Mouse (Mus musculus): ENCODE measurements around the gene Gm49387. TPM values are rescaled to one million over a fixed set of nuclear protein-coding genes. Genes with fewer than 3 reads are reported as not detected.

Gm49387 gene
- polyA plus RNA-seq, 1 experiment from 2014 or later = 0.93 TPM

DNA sequence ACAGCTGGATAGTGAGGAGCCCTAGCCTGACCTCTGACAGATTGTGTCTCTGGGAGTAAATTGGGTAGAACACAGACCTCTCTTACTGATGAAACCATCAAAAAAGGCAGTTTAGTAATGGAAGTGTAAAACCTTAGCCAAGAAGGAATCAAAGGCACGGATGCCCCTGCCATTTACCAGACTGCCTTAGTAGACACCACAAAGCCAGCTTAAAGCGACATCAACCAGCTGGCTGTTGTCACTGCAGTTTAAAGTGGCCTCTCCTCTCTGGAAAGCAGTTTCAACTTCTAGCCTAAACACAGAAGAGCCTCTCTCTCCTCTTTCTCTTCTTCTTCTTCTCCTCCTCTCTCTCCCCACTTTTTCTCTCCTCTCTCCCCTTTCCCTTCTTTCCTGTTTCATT lies 119.4 kb downstream of the Gm49387 start:
- no peaks in the 10 kb centered on the region for H3K36me3 ChIP-seq
- H3K27me3 ChIP-seq = no peaks in the 10 kb centered on the region
- no peaks in the 10 kb centered on the region for H3K4me1 ChIP-seq
- 74% methylated on average over 2 of the region's 2 CpGs for WGBS
- ATAC-seq (ENCODE audit: low FRiP score) = no peak
- no peaks in the 10 kb centered on the region for H3K9me3 ChIP-seq (replicated peaks)
- no peak overlapping the region for H3K9ac ChIP-seq
- H3K4me2 ChIP-seq (replicated peaks) = no peak overlapping the region
- H3K4me3 ChIP-seq = no peak overlapping the region
- H3K27ac ChIP-seq = no peak overlapping the region

DNA sequence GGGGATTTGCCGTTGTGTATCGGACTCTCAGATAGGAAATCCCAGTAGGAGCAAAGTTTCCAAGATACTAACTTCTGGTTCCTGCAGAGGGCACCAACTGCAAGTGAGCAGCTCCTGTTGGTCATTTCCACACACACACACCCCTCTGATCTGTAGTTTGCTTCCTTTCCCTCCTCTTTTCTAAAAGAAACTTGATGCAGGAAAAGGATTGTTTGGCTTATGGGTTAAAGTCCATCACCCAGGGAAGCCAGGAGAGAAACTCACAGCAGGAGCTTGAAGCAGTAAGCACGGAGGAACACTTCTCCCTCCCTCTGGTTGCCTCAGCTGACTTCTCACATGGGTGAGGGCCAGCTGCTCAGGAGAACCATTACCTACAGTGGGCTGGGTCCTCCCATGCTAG lies 121.5 kb downstream of the Gm49387 start:
- WGBS = 55% methylated on average over 3 of the region's 3 CpGs
- Histone ChIP-seq H3K4me1 (no peaks in the 10 kb centered on the region), H3K36me3 (no peaks in the 10 kb centered on the region), H3K27me3 (no peaks in the 10 kb centered on the region), H3K9me3 (replicated peaks) (no peaks in the 10 kb centered on the region; the same call in 1 of the 2 replicates), H3K4me3 (no peak overlapping the region), H3K27ac (no peak overlapping the region), H3K4me2 (replicated peaks) (no peak overlapping the region), H3K9ac (no peak overlapping the region)
- no peak for ATAC-seq (ENCODE audit: low FRiP score)

DNA sequence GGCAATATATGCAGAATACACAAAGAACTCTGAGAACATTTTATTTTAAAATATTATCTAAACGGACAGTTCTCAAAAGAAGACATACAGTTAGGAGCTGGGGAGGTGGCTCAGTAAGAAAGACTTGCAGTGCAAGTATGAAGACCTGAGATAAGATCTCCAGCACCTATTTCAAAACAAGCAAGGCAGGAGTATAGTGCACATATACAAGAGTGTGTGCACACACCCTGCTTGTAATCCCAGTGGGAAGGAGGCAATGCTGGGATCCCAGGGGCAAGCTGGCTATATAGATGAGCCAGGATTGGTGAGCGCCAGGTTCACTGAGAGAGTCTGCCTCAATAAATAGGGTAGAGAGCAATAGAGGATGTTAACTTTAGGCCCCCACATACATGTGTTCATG lies 124.8 kb downstream of the Gm49387 start:
- no peaks in the 10 kb centered on the region for H3K27me3 ChIP-seq
- ATAC-seq (ENCODE audit: low FRiP score) = no peak
- no peak overlapping the region for H3K4me3 ChIP-seq
- no peak overlapping the region for H3K9ac ChIP-seq
- WGBS = 95% methylated on average over 2 of the region's 2 CpGs
- no peaks in the 10 kb centered on the region; the same call in 1 of the 2 replicates for H3K9me3 ChIP-seq (replicated peaks)
- no peak overlapping the region for H3K27ac ChIP-seq
- H3K4me2 ChIP-seq (replicated peaks) = no peak overlapping the region
- peaks cover 5% of the 10 kb centered on the region; the same call in 1 of the 2 replicates for H3K36me3 ChIP-seq
- H3K4me1 ChIP-seq = no peaks in the 10 kb centered on the region

DNA sequence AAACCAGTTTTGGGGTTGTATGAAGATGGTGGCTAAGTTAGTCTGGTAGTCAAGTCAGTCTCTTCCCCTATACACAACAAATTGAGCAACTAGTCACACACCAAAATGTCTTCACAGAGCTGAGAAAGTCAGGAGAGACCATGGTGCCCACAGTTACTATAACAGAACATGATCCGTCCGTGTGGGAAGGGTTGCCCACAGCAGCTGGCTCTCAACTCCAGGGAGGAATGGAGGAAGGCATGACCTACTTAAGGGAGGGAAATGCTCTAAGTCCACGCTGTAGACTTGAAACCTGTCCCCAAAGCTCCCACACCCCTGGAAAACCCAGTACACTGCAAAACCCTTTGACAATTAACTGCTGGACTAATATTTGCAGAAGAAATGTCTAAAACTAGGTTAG lies 130.4 kb downstream of the Gm49387 start:
- ATAC-seq (ENCODE audit: low FRiP score) = no peak
- Histone ChIP-seq H3K27me3 (no peaks in the 10 kb centered on the region), H3K9me3 (replicated peaks) (no peaks in the 10 kb centered on the region; the same call in 1 of the 2 replicates), H3K4me2 (replicated peaks) (no peak overlapping the region), H3K36me3 (peaks cover 51% of the 10 kb centered on the region), H3K4me3 (no peak overlapping the region), H3K4me1 (no peaks in the 10 kb centered on the region), H3K9ac (no peak overlapping the region), H3K27ac (no peak overlapping the region)
- WGBS = 91% methylated on average over 3 of the region's 3 CpGs

DNA sequence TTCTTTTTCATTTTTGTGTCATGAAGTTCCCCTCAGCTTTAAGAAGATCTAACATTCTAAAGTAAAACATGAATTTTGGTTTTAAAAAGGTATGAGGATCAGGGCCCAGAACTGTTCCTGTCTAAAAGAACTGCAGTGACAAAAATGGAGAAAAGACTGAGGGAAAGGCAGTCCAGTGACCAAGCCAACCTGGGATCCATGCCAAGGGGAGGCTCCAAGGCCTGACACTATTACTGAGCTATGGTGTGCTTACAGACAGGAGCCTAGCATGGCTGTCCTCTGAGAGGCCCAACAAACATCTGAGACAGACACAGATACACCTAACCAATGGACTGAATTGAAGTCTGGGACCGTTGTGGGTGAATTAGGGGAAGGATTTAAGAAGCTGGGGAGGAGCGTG lies 130.8 kb downstream of the Gm49387 start:
- H3K36me3 ChIP-seq = peaks cover 55% of the 10 kb centered on the region

DNA sequence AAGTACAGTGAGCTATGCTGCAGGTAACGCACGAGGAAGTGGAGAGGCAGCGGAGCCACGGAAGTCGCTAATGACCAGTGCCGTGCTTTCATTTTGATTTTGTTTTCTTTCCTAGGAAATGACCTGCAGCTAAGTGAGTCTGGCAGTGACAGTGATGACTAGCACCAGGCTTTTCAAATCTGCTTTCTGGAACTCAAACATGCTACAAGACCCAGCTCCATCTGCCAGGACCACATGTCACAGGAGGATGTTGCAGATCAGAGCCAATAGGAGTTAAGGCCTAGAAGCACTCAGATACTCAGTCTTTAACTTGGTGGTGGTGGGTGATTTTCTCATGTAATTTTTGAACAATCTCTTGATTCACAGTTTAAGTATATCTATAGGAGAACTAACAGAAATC lies 134.2 kb downstream of the Gm49387 start:
- H3K4me1 ChIP-seq = no peaks in the 10 kb centered on the region
- no peak for ATAC-seq (ENCODE audit: low FRiP score)
- WGBS = 96% methylated on average over 6 of the region's 6 CpGs
- H3K27ac ChIP-seq = no peak overlapping the region
- no peak overlapping the region for H3K4me2 ChIP-seq (replicated peaks)
- H3K4me3 ChIP-seq = no peak overlapping the region
- no peaks in the 10 kb centered on the region for H3K27me3 ChIP-seq
- no peak overlapping the region for H3K9ac ChIP-seq
- peaks cover 84% of the 10 kb centered on the region for H3K36me3 ChIP-seq
- H3K9me3 ChIP-seq (replicated peaks) = no peaks in the 10 kb centered on the region

More for the DNA sequence above, 130.8 kb downstream of the Gm49387 start:
- Histone ChIP-seq H3K27ac (no peak overlapping the region), H3K4me1 (no peaks in the 10 kb centered on the region), H3K4me2 (replicated peaks) (no peak overlapping the region), H3K4me3 (no peak overlapping the region), H3K27me3 (no peaks in the 10 kb centered on the region), H3K9ac (no peak overlapping the region), H3K9me3 (replicated peaks) (no peaks in the 10 kb centered on the region; the same call in 1 of the 2 replicates)
- WGBS = 92% methylated on average over 2 of the region's 2 CpGs
- no peak for ATAC-seq (ENCODE audit: low FRiP score)

DNA sequence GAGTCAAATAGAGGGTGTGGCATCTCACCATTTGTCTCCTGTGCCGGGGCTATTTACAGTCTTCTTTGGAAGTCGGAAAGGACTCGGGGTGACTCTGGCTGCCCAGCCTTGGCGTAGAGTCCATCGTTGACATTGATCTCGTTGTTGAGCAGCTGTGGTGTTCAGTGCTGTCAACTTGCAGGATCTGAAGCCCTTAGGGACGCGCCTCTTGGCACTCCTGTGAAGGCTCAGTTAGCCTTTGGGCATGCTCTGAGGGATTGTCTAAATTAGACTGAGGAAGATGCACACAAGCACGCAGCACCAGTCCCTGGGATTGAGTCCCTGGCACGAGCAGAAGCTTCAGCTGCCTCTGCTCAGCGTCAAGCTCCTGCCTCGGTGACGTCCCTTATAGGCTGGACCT lies 137.3 kb downstream of the Gm49387 start:
- peaks cover 86% of the 10 kb centered on the region for H3K36me3 ChIP-seq
- H3K4me3 ChIP-seq = no peak overlapping the region
- H3K27ac ChIP-seq = no peak overlapping the region
- no peak overlapping the region for H3K9ac ChIP-seq
- no peaks in the 10 kb centered on the region for H3K4me1 ChIP-seq
- no peaks in the 10 kb centered on the region for H3K9me3 ChIP-seq (replicated peaks)
- no peak for ATAC-seq (ENCODE audit: low FRiP score)
- no peaks in the 10 kb centered on the region for H3K27me3 ChIP-seq
- WGBS = 91% methylated on average over 13 of the region's 13 CpGs
- no peak overlapping the region for H3K4me2 ChIP-seq (replicated peaks)

Other genes starting within 250 kb of the Gm49387 start
- 54.9 and 68.0 TPM in 2 replicates for gene Sh3bp5, start 204.8 kb downstream of the Gm49387 start, polyA plus RNA-seq (2016; fragmentation: Nextera tagmentation; extraction: Ambion mirVana)
- gene Eaf1, start 146.5 kb downstream of the Gm49387 start, polyA plus RNA-seq (2016; fragmentation: Nextera tagmentation; extraction: Ambion mirVana) = 19.3 and 19.8 TPM in 2 replicates
- 62.6 and 73.8 TPM in 2 replicates for gene Mettl6, start 145.8 kb downstream of the Gm49387 start, polyA plus RNA-seq (2016; fragmentation: Nextera tagmentation; extraction: Ambion mirVana)
- 0.18 and 0.65 TPM in 2 replicates for gene Colq, start 49.5 kb downstream of the Gm49387 start, polyA plus RNA-seq (2016; fragmentation: Nextera tagmentation; extraction: Ambion mirVana)
- gene Btd, start 150 bp upstream of the Gm49387 start, polyA plus RNA-seq (2016; fragmentation: Nextera tagmentation; extraction: Ambion mirVana) = 20.2 and 20.8 TPM in 2 replicates
- gene Hacl1, start 408 bp upstream of the Gm49387 start, polyA plus RNA-seq (2016; fragmentation: Nextera tagmentation; extraction: Ambion mirVana) = 6.9 and 11.5 TPM in 2 replicates
- gene Ankrd28, start 189.8 kb upstream of the Gm49387 start, polyA plus RNA-seq (2016; fragmentation: Nextera tagmentation; extraction: Ambion mirVana) = 12.6 and 14.9 TPM in 2 replicates